Mouse (Mus musculus) monocyte, adult 5-6 weeks (primary cell): ENCODE measurements around the gene Higd1b. TPM values are rescaled to one million over a fixed set of nuclear protein-coding genes. Genes with fewer than 3 reads are reported as not detected.

Experiments
- total RNA-seq: library from RNA; stranded (forward); fragments of 200-1000, 200-491, 200-594 nt; gene quantifications from 3 replicates; pipeline ENCODE4 v1.2.3, GENCODE M21; 2017

The Higd1b gene
- total RNA-seq, 1 experiment from 2014 or later = not detected

Other genes starting within 250 kb of the Higd1b start
- gene Fzd2, start 231.5 kb upstream of the Higd1b start, total RNA-seq = not detected in 3 replicates
- gene Meioc, start 172.1 kb upstream of the Higd1b start, total RNA-seq = 0.21 TPM in 1 of 3 replicates, not detected in the others
- 26.8 to 44.5 TPM (median 32.6 TPM) in 3 replicates for gene Ccdc43, start 138.1 kb upstream of the Higd1b start, total RNA-seq
- 2.1 TPM in 1 of 3 replicates, not detected in the others for gene Adam11, start 74.4 kb upstream of the Higd1b start, total RNA-seq
- gene Gjc1, start 16.1 kb upstream of the Higd1b start, total RNA-seq = not detected in 3 replicates
- gene Eftud2, start 45.1 kb downstream of the Higd1b start, total RNA-seq = 67.8 to 73.5 TPM (median 72.3 TPM) in 3 replicates
- not detected in 3 replicates for gene Ccdc103, start 45.4 kb downstream of the Higd1b start, total RNA-seq
- not detected in 3 replicates for gene Fam187a, start 49.3 kb downstream of the Higd1b start, total RNA-seq
- not detected in 3 replicates for gene Gfap, start 65.1 kb downstream of the Higd1b start, total RNA-seq
- 0.19 TPM in 1 of 3 replicates, not detected in the others for gene Kif18b, start 89.3 kb downstream of the Higd1b start, total RNA-seq
- gene C1ql1, start 110.8 kb downstream of the Higd1b start, total RNA-seq = not detected in 3 replicates
- gene Nmt1, start 192.3 kb downstream of the Higd1b start, total RNA-seq = 54.9 to 60.7 TPM (median 55.9 TPM) in 3 replicates
- gene Dcakd, start 192.5 kb downstream of the Higd1b start, total RNA-seq = 15.5 to 32.4 TPM (median 15.8 TPM) in 3 replicates